Mouse (Mus musculus): Measurements from ENCODE around the gene Lrch3.
"Not testable (repeated sequence)": the region's sequence is repeated elsewhere in the genome, so short reads cannot be mapped to it uniquely, and the experiment has no call there.

The Lrch3 gene

DNA sequence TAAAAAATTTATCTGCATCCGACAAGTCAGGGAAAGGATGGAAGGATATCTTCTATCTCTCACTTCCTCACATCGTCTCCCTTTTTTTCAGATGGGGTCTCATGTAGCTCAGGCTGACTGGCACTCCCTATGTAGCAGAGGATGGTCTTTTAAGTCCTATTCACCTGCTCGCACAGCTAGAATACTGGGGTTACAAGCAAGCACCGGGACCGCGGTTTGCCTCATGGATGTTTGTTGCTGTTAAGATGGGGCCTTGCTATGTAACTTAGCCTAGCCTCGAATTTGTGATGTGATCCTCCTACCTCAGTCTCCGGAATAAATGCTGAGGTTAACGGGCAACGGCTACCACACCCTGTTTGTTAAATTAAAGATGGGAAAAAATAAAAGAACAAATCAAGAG is 141.8 kb downstream of the Lrch3 start:
- DNase-seq (ENCODE audit: low spot score): no peak

- peak; percentile 87 for DNase-seq (ENCODE audit: low spot score)
Observed at GRCm38 (mm10) chr16:33056095-33056785, 142.3 kb downstream of the Lrch3 start, which contains the start of the genes Iqcg and Rpl35a. Gene Iqcg (minus strand): TSS chr16:33056218. Gene Rpl35a (plus strand): TSS chr16:33056453.

- DNase-seq (ENCODE audit: low spot score): no peak
Observed at GRCm38 (mm10) chr16:33056786-33057185, 142.9 kb downstream of the Lrch3 start.

GRCm38 (mm10) chr16:33058033-33058432 is 144.1 kb downstream of the Lrch3 start:
- no peak for DNase-seq (ENCODE audit: low spot score)

GRCm38 (mm10) chr16:33058656-33059055 is 144.8 kb downstream of the Lrch3 start:
- DNase-seq (ENCODE audit: low spot score): not testable (repeated sequence)

GRCm38 (mm10) chr16:33059471-33059870 is 145.6 kb downstream of the Lrch3 start:
- no peak for DNase-seq (ENCODE audit: low spot score)

DNA sequence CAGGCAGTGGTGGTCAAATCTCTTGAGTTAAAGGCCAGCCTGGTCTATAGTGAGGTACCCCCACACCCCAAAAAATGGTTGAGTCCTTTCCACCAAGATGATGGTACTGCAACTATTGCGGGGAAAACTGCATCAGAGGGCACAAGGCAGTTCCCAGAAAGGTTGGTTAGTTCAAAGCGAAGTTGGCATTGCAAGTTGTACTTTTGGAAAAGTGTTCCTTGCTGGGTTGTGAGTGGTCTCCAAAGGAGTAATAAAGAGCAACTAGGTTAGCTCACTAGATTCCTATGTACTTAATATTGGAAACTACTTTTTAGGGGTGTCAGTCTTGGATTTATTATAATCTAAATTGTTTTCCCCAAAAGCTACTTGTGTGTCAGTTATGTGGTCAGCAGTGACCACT is 147.0 kb downstream of the Lrch3 start:
- DNase-seq (ENCODE audit: low spot score): no peak

- no peak for DNase-seq (ENCODE audit: low spot score)
Observed at GRCm38 (mm10) chr16:33061400-33061799, 147.5 kb downstream of the Lrch3 start.

DNA sequence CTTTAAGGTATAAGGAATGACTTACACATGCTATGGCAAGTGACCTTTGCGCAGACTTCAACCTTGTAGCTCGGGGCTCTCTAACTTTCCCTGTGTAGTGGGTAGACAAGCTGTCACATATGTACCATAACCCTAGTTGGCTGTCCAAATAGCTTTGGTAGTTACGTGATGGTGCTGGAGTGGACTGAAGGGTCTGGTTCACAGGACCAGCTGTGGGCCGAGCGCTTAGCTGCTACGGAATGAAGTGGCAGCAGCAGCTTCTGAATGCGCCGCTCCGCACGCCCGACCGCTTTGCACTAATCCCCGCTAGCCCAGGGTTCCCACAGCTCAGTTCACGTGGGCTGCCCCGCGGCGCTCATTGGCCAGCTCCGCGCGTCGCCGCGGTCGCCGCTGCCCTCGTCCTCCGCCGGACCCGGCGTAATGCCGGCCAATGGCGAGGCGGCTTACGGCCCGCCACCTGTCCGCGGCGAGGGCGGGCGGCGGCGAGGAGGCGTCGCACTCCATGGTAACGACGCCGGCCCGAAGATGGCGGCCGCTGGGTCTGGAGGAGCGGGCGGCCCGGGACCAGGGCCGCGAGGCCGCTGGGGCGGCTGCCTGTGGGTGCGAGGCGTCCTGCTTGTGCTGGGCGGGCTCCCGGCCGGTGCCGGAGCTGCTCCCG is 148.3 kb downstream of the Lrch3 start, which contains the start of gene Lmln:
Gene Lmln, plus strand, starts transcription at position 498 of the 658 bp plus-strand sequence.
- DNase-seq (ENCODE audit: low spot score): peak; percentile 62

- DNase-seq (ENCODE audit: low spot score): no peak
Observed at GRCm38 (mm10) chr16:33062682-33063131, 148.8 kb downstream of the Lrch3 start.

DNA sequence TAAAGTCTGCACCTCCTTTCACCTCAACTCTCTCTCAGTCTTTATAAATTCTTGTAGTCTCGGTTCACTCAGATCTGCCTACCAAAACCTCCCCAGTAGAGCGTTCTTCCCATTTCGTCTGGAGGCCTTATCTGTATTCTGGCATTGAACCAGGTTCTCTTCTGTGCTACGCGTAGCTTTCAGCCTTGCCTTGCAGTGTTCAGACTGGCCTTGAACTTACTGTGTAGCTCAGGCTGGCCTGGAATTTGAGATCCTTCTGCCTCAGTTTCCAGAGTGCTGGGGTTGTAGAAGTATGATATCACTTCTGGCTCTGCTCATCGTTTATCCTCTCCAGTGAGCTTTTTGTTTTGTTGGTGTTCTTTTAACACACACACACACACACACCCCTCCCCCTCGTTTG is 149.4 kb downstream of the Lrch3 start:
- DNase-seq (ENCODE audit: low spot score): no peak

DNA sequence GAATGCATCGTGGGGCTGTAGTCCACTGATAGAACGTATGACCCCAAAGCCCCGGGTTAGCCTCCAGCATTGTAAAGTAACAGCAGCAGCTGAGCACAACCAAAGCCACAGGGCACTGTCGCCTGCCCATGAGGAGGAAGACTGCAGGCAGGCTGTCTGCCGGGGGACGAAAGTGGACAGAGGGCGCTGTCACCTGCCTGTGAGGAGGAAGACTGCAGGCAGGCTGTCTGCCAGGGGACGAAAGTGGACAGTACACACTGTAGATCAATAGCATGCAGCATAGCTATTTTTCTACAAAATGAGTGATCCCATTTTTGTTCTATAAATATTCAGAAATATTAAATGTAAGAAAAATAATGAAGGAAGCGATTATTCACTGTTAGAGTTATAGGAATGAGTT is 150.7 kb downstream of the Lrch3 start:
- no peak for DNase-seq (ENCODE audit: low spot score)
